Mouse (Mus musculus): ENCODE results near the gene Fgfr2.

DNA sequence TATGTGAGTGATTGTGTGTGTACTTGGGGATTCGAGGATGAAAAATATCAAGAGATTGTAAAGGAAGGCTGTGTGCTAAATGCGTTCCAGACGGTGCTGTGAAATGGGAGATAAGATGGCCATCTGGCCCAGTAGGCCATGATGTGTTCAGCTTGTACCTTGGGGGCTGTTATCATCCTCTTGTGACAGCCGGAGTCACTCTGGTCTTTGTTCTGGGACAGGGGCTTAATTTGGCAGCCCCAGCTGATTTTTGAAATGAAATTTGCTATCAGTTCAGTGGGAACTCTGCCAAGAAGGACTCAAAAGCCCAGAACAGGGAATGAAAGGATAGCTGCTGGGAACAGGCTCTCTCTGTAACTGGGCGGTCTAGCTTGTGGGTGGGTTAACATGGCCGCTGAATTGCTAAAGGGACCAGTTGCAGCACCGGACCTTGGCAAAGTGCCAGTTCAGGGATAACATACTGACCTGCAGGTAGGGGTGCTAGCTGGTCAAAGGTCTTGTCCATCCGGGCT, 2453.7 kb downstream of the Fgfr2 start:
- TF ChIP-seq POLR2A (IDR thresholded peaks at IDR 0.05; ENCODE audit: insufficient read length, low read depth), result no peak
- no peak for TF ChIP-seq POLR2AphosphoS2 (IDR thresholded peaks at IDR 0.05; ENCODE audit: insufficient read length, low read depth)
- TF ChIP-seq MYOG (IDR thresholded peaks at IDR 0.05; ENCODE audit: control insufficient read depth in 1 of 3, insufficient read depth in 1 of 3, insufficient read length in 2 of 3, low read depth in 2 of 3), result no peak
